Mouse (Mus musculus): ENCODE measurements around the gene Gm20388. TPM values are rescaled to one million over a fixed set of nuclear protein-coding genes. Genes with fewer than 3 reads are reported as not detected.
A peak's percentile ranks its signal among the peaks of the same experiment; 100 is the strongest.

Gene Gm20388
- total RNA-seq, 2 experiments from 2014 or later: 11.4 to 18.1 TPM

GRCm38 (mm10) chr8:123477737-123478258 is 3567.2 kb downstream of the Gm20388 start, which contains the start of gene Afg3l1:
Gene Afg3l1 (plus strand): TSS chr8:123477903.
- ATAC-seq (replicated peaks; ENCODE audit: low FRiP score, low TSS enrichment, poor library complexity, severe bottlenecking): peak; percentile 76

- no peak for ATAC-seq (replicated peaks; ENCODE audit: low FRiP score, low TSS enrichment, poor library complexity, severe bottlenecking)
These were observed 3568.0 kb downstream of the Gm20388 start for GRCm38 (mm10) chr8:123478456-123479218.

GRCm38 (mm10) chr8:123482627-123483026 is 3572.0 kb downstream of the Gm20388 start:
- ATAC-seq (replicated peaks; ENCODE audit: low FRiP score, low TSS enrichment, poor library complexity, severe bottlenecking): no peak

GRCm38 (mm10) chr8:123491280-123492075 is 3580.8 kb downstream of the Gm20388 start:
- no peak for ATAC-seq (replicated peaks; ENCODE audit: low FRiP score, low TSS enrichment, poor library complexity, severe bottlenecking)

- no peak for ATAC-seq (replicated peaks; ENCODE audit: low FRiP score, low TSS enrichment, poor library complexity, severe bottlenecking)
These were observed 3582.3 kb downstream of the Gm20388 start for GRCm38 (mm10) chr8:123492898-123493297.

- no peak for ATAC-seq (replicated peaks; ENCODE audit: low FRiP score, low TSS enrichment, poor library complexity, severe bottlenecking)
These were observed 3587.1 kb downstream of the Gm20388 start for GRCm38 (mm10) chr8:123497699-123498098.

- 0 out of 2 replicates have a peak, but pooled peaks have one; percentile 31 for ATAC-seq (replicated peaks; ENCODE audit: low FRiP score, low TSS enrichment, poor library complexity, severe bottlenecking)
These were observed 3588.3 kb downstream of the Gm20388 start for GRCm38 (mm10) chr8:123498963-123499362.

- ATAC-seq (replicated peaks; ENCODE audit: low FRiP score, low TSS enrichment, poor library complexity, severe bottlenecking): no peak
These were observed 3588.9 kb downstream of the Gm20388 start for GRCm38 (mm10) chr8:123499556-123499955.

- ATAC-seq (replicated peaks; ENCODE audit: low FRiP score, low TSS enrichment, poor library complexity, severe bottlenecking): no peak
These were observed 3591.6 kb downstream of the Gm20388 start for GRCm38 (mm10) chr8:123502192-123502591.

- ATAC-seq (replicated peaks; ENCODE audit: low FRiP score, low TSS enrichment, poor library complexity, severe bottlenecking): no peak
These were observed 3593.3 kb downstream of the Gm20388 start for GRCm38 (mm10) chr8:123503801-123504467.

- no peak for ATAC-seq (replicated peaks; ENCODE audit: low FRiP score, low TSS enrichment, poor library complexity, severe bottlenecking)
These were observed 3594.1 kb downstream of the Gm20388 start for GRCm38 (mm10) chr8:123504591-123505195.

- no peak for ATAC-seq (replicated peaks; ENCODE audit: low FRiP score, low TSS enrichment, poor library complexity, severe bottlenecking)
These were observed 3594.6 kb downstream of the Gm20388 start for GRCm38 (mm10) chr8:123505267-123505666.

- ATAC-seq (replicated peaks; ENCODE audit: low FRiP score, low TSS enrichment, poor library complexity, severe bottlenecking): no peak
These were observed 3595.1 kb downstream of the Gm20388 start for GRCm38 (mm10) chr8:123505695-123506094.

GRCm38 (mm10) chr8:123507153-123507552 is 3596.5 kb downstream of the Gm20388 start:
- 0 out of 2 replicates have a peak, but pooled peaks have one; percentile 11 for ATAC-seq (replicated peaks; ENCODE audit: low FRiP score, low TSS enrichment, poor library complexity, severe bottlenecking)

GRCm38 (mm10) chr8:123510819-123511218 is 3600.2 kb downstream of the Gm20388 start:
- ATAC-seq (replicated peaks; ENCODE audit: low FRiP score, low TSS enrichment, poor library complexity, severe bottlenecking): no peak

- ATAC-seq (replicated peaks; ENCODE audit: low FRiP score, low TSS enrichment, poor library complexity, severe bottlenecking): no peak
These were observed 3603.5 kb downstream of the Gm20388 start for GRCm38 (mm10) chr8:123514136-123514535.

GRCm38 (mm10) chr8:123514781-123515539 is 3604.3 kb downstream of the Gm20388 start, which contains the start of gene Dbndd1:
Gene Dbndd1 (minus strand): TSS chr8:123515463.
- no peak for ATAC-seq (replicated peaks; ENCODE audit: low FRiP score, low TSS enrichment, poor library complexity, severe bottlenecking)

GRCm38 (mm10) chr8:123515540-123515897 is 3604.9 kb downstream of the Gm20388 start:
- ATAC-seq (replicated peaks; ENCODE audit: low FRiP score, low TSS enrichment, poor library complexity, severe bottlenecking): no peak

- ATAC-seq (replicated peaks; ENCODE audit: low FRiP score, low TSS enrichment, poor library complexity, severe bottlenecking): no peak
These were observed 3606.0 kb downstream of the Gm20388 start for GRCm38 (mm10) chr8:123516596-123516995.

All from megakaryocyte-erythroid progenitor cell, adult 5-6 weeks (primary cell).